Mouse (Mus musculus): Measurements from ENCODE around the gene Smndc1. TPM values are rescaled to one million over a fixed set of nuclear protein-coding genes. Genes with fewer than 3 reads are reported as not detected.

Smndc1 gene
- polyA plus RNA-seq (2015; fragmentation: Nextera tagmentation; extraction: Ambion mirVana) = 26.2 and 28.6 TPM in 2 replicates

GRCm38 (mm10) chr19:53390495-53391007 is at the start of gene Smndc1:
Smndc1 (minus strand) TSS chr19:53390578.

GRCm38 (mm10) chr19:53371666-53372065 is 18.7 kb downstream of the Smndc1 start, which contains the start of gene Gm10197:
Gm10197 (minus strand) TSS chr19:53371766.

Other genes with a start within 250 kb of the Smndc1 start
- gene Mxi1, start 80.1 kb downstream of the Smndc1 start, polyA plus RNA-seq (2015; fragmentation: Nextera tagmentation; extraction: Ambion mirVana) = 23.9 and 31.4 TPM in 2 replicates
- gene Gm10197, start 18.8 kb downstream of the Smndc1 start, polyA plus RNA-seq (2015; fragmentation: Nextera tagmentation; extraction: Ambion mirVana) = not detected in 2 replicates
- 0.99 and 1.6 TPM in 2 replicates for gene Dusp5, start 138.5 kb upstream of the Smndc1 start, polyA plus RNA-seq (2015; fragmentation: Nextera tagmentation; extraction: Ambion mirVana)
- gene Nutf2-ps1, start 198.5 kb upstream of the Smndc1 start, polyA plus RNA-seq (2015; fragmentation: Nextera tagmentation; extraction: Ambion mirVana) = 231 and 246 TPM in 2 replicates
- 25.2 and 27.1 TPM in 2 replicates for gene Smc3, start 209.8 kb upstream of the Smndc1 start, polyA plus RNA-seq (2015; fragmentation: Nextera tagmentation; extraction: Ambion mirVana)